Comparison of ENCODE assay signal across 25 mouse cellular contexts in the genomic region with DNA sequence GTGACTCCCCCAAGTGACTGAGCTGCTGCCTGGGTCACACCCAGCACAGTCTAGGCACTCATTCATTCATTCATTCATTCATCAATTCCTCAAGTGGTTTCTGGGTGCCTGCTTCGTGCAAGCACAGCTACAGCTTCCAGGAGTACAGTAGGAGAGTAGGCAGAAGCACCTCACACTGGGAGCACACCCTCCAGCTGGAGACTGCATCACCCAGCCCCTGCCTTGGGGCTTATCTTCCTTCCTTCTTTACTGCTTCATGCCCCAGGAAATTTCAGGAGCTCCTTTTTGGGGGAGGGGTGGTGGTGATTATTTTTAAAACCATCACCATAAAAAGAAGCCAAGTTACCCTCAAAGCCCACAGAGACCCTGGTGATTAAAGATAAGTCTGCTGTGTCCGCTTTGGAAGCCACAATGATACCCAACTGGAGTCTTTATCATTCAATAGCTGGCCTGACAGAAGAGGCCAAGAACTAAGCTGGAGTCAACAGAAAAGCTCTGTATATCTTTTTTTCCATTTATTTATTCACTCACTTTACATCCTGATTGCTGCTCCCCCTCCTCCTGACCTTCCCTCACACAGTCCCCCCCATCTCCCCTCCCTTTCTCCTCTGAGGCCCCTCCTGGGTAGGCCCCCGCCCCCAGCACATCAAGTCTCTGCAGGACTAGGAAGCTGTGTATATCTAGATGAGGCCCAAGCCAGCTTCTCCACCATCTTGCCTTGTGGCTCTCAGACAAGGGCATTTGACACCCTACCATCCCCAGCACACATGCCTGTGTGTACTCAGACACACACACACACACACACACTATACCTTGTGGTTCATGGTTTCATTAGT. TPM values are rescaled to one million over a fixed set of nuclear protein-coding genes. Genes with fewer than 3 reads are reported as not detected.
DNase-seq lines count a peak whose midpoint lies in the region; ATAC-seq and TF ChIP-seq lines count a peak whose summit lies in the region.
"Had no signal": no experiment of that assay in that cellular context is flagged by ENCODE, and none has a peak within 500 bp of the region (broad histone marks: within the 10 kb centered on the region; RNA-seq: fewer than 3 reads in every experiment).

No protein-coding gene starts in this region.

- in situ Hi-C loops in Patski (cut with MboI; ENCODE audit: low pct_unique_long_range_greater_than_20kb), result no loop called here

- H3K4me2 ChIP-seq in heart, embryonic 12.5 days, result no peak overlapping the region
- H3K4me2 ChIP-seq in liver, embryonic 12.5 days, result no peak overlapping the region
- H3K4me2 ChIP-seq: embryonic facial prominence, embryonic 15.5 days; heart, embryonic 15.5 days; intestine, embryonic 15.5 days had no signal

- H3K9me3 ChIP-seq in heart, embryonic 12.5 days (replicated peaks), result no peaks in the 10 kb centered on the region
- H3K9me3 ChIP-seq in liver, embryonic 12.5 days (replicated peaks), result no peaks in the 10 kb centered on the region
- H3K9me3 ChIP-seq: embryonic facial prominence, embryonic 15.5 days; heart, embryonic 15.5 days; intestine, embryonic 15.5 days; limb, embryonic 10.5 days had no signal

- POLR2A ChIA-PET in Patski (lab: Charles Lee), result interaction anchor here (0.5 kb wide), 1 partner anchor 59 kb away, joined by 3 read pairs; no protein-coding TSS in a partner anchor

- H3K4me3 ChIP-seq in heart, embryonic 12.5 days, result no peak overlapping the region
- no peak overlapping the region for H3K4me3 ChIP-seq in liver, embryonic 12.5 days
- H3K4me3 ChIP-seq: embryonic facial prominence, embryonic 15.5 days; heart, embryonic 15.5 days; intestine, embryonic 15.5 days; layer of hippocampus, adult 2 months; limb, embryonic 10.5 days had no signal

- DNase-seq in heart, adult 11 months, result peak; percentile 31
- DNase-seq in liver (no peak), Patski (ENCODE audit: low read depth, low spot score) (peak; percentile 37), MN1 (ENCODE audit: low spot score) (no peak)
- DNase-seq: adrenal gland, postnatal 14 days; cerebellum, adult 9-10 months; forebrain, postnatal 0 days; gastrocnemius, postnatal 14 days; heart, adult 18-20 months; heart, postnatal 4 days; kidney, adult 8-10 months; kidney, postnatal 14 days; midbrain, embryonic 14.5 days; right cerebral cortex, postnatal 14 days; spleen, adult 18-20 months had no signal

- H3K4me1 ChIP-seq in heart, embryonic 12.5 days (replicated peaks), result peaks cover 43% of the 10 kb centered on the region
- peaks cover 34% of the 10 kb centered on the region for H3K4me1 ChIP-seq in liver, embryonic 12.5 days

- WGBS in heart, embryonic 12.5 days, result 65% methylated on average over 3 of the region's 3 CpGs
- 19% methylated on average over 3 of the region's 3 CpGs for WGBS in liver, embryonic 12.5 days (ENCODE audit: insufficient replicate concordance)

- H3K9ac ChIP-seq in heart, embryonic 12.5 days, result no peak overlapping the region
- H3K9ac ChIP-seq in liver, embryonic 12.5 days, result no peak overlapping the region; the same call in 1 of the 2 replicates
- H3K9ac ChIP-seq: embryonic facial prominence, embryonic 15.5 days; forebrain, postnatal 0 days; heart, embryonic 15.5 days; intestine, embryonic 15.5 days had no signal

- CTCF ChIA-PET in Patski (lab: Charles Lee), result interaction anchor here (1.0 kb wide), 1 partner anchor 9 kb away, joined by 3 read pairs; no protein-coding TSS in a partner anchor

- H3K27me3 ChIP-seq in heart, embryonic 12.5 days (replicated peaks), result no peaks in the 10 kb centered on the region; the same call in 1 of the 2 replicates
- H3K27me3 ChIP-seq in liver, embryonic 12.5 days (replicated peaks), result no peaks in the 10 kb centered on the region
- no peaks in the 10 kb centered on the region for H3K27me3 ChIP-seq in Patski
- H3K27me3 ChIP-seq: embryonic facial prominence, embryonic 15.5 days; heart, embryonic 15.5 days; intestine, embryonic 15.5 days had no signal

- no peaks in the 10 kb centered on the region for H3K36me3 ChIP-seq in heart, embryonic 12.5 days
- H3K36me3 ChIP-seq in liver, embryonic 12.5 days, result no peaks in the 10 kb centered on the region
- H3K36me3 ChIP-seq: embryonic facial prominence, embryonic 15.5 days; heart, embryonic 15.5 days; intestine, embryonic 15.5 days; limb, embryonic 10.5 days had no signal

- no peak for ATAC-seq in heart, embryonic 12.5 days (ENCODE audit: insufficient number of reproducible peaks, low FRiP score)
- peak; percentile 67 for ATAC-seq in liver, embryonic 12.5 days
- peak; percentile 32 for ATAC-seq in Patski
- ATAC-seq in megakaryocyte progenitor cell, adult 5-6 weeks (replicated peaks; ENCODE audit: poor library complexity), result peak; percentile 66
- ATAC-seq in erythroid progenitor cell, adult 5-6 weeks (replicated peaks; ENCODE audit: low FRiP score, poor library complexity, severe bottlenecking), result no peak
- ATAC-seq: forebrain, postnatal 0 days; intestine, embryonic 15.5 days had no signal

- no peak overlapping the region for H3K27ac ChIP-seq in heart, embryonic 12.5 days (ENCODE audit: poor library complexity, severe bottlenecking)
- no peak overlapping the region for H3K27ac ChIP-seq in liver, embryonic 12.5 days
- H3K27ac ChIP-seq: embryonic facial prominence, embryonic 15.5 days; heart, embryonic 15.5 days; intestine, embryonic 15.5 days; layer of hippocampus, adult 2 months; macrophage had no signal

- TF ChIP-seq CTCF in Patski (IDR thresholded peaks at IDR 0.05), result no peak

RNA-seq across cellular contexts. Expression of gene Ric8b, which starts 19.1 kb away (rescaled TPM):
- polyA plus RNA-seq in heart, embryonic 12.5 days (2016; fragmentation: Nextera tagmentation; extraction: Ambion mirVana), result 20.7 and 20.8 TPM in 2 replicates
- polyA plus RNA-seq in liver, embryonic 12.5 days (2016; fragmentation: Nextera tagmentation; extraction: Ambion mirVana), result 6.6 and 6.9 TPM in 2 replicates
- 29.8 TPM for polyA plus RNA-seq in Patski (2021)
- 13.9 and 15.3 TPM in 2 replicates for total RNA-seq in megakaryocyte progenitor cell, adult 5-6 weeks (2015)
- 13.3 and 15.1 TPM in 2 replicates for total RNA-seq in megakaryocyte progenitor cell, adult 5-6 weeks (2017)
- total RNA-seq in erythroid progenitor cell, adult 5-6 weeks (2015; ENCODE audit: low replicate concordance), result 5.0 and 8.4 TPM in 2 replicates
- 6.5 and 6.8 TPM in 2 replicates for total RNA-seq in erythroid progenitor cell, adult 5-6 weeks (2017; ENCODE audit: low replicate concordance)

Comparison
In these comparisons a context has a peak if more than half of its experiments do, and no peak if none do; other contexts are left out.
1. DNase-seq: peak in heart, adult 11 months (single experiment) and Patski (single experiment); none in liver (single experiment) and MN1 (single experiment).
2. ATAC-seq: peak in liver, embryonic 12.5 days (single experiment), Patski (single experiment) and megakaryocyte progenitor cell, adult 5-6 weeks (single experiment); none in heart, embryonic 12.5 days (single experiment) and erythroid progenitor cell, adult 5-6 weeks (single experiment).